Mouse (Mus musculus): ENCODE results near the gene Bptf.
"Not testable (repeated sequence)": the region's sequence is repeated elsewhere in the genome, so short reads cannot be mapped to it uniquely, and the experiment has no call there.

Gene Bptf

GRCm38 (mm10) chr11:107113881-107114557, 17.9 kb downstream of the Bptf start:
- no peak for DNase-seq

- no peak for DNase-seq
Observed at GRCm38 (mm10) chr11:107113112-107113511, 18.8 kb downstream of the Bptf start.

DNA sequence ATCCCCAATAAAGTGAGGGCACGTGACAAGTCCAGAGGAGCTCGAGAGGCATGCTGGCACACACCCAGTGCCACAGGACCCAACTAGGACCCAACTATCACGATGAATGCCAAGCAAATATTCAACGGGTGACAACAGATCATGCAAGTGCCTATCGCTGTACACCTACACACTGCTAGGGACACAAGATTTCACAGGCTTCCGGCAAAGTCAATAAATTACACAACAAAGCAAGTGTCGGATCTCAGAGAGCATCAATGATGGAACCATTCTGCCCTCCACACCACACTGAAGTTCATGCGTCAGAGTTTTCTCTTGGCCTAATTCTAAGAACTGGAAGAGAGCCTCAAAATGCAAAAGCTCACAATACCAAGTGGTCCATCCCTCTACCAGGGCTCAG, 22.3 kb downstream of the Bptf start:
- DNase-seq, result no peak

- DNase-seq, result no peak
Observed at GRCm38 (mm10) chr11:107108892-107109291, 23.0 kb downstream of the Bptf start.

GRCm38 (mm10) chr11:107107725-107108078, 24.2 kb downstream of the Bptf start:
- DNase-seq, result no peak

DNA sequence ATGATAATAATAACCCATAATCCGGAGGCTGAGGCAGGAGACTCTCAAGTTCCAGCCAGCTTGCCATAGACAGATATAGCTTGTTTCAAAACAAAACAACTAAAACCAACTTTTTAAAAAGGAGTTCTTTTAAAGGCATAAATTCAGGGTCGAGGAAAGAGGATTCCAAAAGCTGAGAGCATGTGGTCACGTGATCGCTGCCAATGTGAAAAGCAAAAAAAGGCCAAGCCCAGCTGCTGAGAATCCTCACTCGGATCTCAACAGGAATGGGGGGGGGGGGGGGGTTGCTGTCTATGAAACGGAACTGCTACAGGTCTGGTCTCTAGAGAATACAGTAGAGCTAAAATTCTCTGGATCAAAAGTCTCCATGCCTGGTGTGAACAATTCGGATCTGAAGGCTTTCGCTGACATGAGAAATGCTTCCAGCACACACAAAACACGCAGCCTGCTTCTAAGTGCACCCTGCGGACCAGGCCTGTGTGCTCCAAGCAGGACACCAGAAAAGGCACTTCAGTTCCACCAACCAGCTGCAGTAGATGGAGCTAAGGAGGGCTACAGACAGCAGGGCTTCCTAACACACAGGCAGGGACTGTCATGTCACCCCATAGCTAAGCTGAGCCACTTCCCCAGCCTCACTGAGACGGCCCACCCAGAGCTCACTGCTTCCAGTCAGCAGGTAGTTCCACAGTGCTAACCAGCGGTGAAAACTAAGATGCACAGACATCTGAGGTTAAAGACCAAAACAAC, 24.8 kb downstream of the Bptf start:
- no peak for DNase-seq

DNA sequence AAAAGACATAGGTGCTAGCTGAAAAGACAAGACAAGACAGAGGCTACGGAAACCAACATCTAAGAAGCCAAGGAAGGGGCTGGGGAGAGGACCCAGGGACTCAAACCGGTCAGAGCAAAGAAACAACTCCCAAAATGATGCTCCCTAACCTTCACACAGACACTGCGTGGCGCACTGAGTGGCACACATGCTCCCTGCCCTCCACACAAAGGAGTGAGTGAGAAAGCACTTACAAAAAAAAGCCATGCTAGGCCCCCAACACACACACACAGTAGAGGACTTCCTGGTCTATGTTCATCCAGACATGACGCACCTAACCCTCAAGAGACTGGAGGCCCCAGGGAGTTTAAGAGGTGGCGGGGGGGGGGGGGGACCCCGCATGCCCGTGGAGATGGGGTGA, 25.5 kb downstream of the Bptf start:
- no peak for DNase-seq

GRCm38 (mm10) chr11:107105227-107105626, 26.7 kb downstream of the Bptf start:
- DNase-seq, result peak; percentile 70

GRCm38 (mm10) chr11:107103736-107104135, 28.2 kb downstream of the Bptf start:
- DNase-seq, result no peak

DNA sequence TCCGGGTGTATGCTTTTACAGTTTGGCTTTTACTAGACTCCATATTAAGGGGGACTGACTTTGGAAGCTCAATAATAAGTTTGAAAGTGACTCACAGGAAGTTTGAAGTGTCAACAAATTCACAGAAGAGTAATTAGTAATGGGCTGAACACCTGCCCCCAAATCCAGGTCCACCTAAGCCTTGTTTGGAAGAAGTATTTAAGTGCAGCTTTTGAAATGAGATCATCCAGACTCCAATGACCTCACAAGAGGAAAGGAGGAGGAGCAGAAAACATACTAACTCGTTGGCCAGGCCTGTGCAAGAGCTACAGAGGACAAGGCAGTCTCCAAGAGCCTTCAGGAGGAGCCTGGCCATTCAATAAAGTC, 28.7 kb downstream of the Bptf start:
- DNase-seq, result no peak

DNA sequence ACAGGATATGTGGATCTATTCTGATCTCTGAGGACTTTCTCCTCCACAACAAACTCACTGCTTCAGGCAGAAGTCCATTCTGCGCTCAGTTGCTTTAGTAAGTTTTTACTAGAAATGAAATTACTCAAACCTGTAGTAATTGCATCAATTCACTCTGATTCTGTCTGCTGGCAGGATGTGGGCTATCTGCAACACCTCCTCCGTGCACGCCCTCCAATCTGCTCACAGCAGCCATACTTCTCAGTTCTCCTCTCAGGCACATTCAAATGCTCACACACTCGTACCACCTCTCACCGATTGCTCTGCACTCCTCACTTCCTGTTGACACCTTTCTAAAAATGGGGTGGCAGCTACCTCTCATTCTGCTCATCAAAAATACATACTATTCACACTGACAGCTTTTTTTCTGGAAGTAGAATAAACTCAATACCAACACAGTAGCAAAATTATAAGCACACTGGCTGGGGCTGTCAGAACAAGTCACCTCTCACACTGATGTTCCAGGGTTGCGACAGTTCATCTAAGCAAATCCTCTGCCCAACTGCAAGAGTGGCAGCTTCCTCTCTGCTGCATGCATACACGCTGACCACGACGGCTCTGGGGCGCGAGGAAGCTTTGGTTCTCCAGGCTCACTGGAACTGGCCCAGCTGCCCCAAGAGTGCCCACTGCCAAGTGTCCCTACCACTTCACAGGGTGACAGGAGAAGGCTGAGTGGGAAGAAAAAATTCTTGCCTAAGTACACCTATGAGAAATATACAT, 29.3 kb downstream of the Bptf start:
- no peak for DNase-seq

GRCm38 (mm10) chr11:107096973-107097372, 35.0 kb downstream of the Bptf start:
- no peak for DNase-seq

GRCm38 (mm10) chr11:107093871-107094270, 38.1 kb downstream of the Bptf start:
- DNase-seq, result no peak

DNA sequence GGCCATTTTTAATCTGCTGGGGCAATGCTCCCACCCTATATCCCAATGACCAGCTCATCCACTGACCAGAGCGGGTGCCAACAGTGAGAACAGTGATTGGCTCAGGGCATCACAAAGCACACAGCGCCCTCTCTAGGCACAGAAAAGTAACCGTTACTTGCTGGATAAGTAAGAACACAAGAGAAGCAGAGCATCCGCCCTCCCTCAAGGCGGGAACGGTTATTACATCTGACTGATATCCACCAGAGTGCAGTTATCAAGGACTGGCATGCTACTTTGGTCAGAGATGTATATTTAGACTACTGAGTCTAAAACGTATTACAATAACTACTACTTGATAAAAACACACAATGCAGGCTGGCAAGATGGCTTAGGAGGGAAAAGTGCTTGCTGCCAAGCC, 39.3 kb downstream of the Bptf start:
- no peak for DNase-seq

DNA sequence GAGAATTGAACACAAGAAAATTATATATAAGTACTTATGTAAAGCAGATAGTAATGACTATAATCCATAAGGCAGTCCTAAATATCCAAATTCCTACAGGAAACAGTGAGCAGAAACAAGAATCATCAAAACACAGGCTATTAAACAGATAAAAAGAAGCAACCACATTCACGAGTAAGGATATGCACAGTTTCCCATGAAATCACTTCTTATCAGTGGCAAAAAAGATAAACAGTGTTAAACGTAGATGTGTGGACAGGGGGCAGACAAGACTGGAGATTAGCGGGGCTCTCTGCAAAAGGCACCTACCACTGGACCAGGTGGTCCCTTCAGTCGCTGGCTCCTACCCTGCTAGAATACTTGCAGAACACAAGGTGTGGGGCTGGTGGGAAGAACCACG, 46.1 kb downstream of the Bptf start:
- DNase-seq, result no peak

GRCm38 (mm10) chr11:107083480-107083879, 48.4 kb downstream of the Bptf start:
- DNase-seq, result no peak

DNA sequence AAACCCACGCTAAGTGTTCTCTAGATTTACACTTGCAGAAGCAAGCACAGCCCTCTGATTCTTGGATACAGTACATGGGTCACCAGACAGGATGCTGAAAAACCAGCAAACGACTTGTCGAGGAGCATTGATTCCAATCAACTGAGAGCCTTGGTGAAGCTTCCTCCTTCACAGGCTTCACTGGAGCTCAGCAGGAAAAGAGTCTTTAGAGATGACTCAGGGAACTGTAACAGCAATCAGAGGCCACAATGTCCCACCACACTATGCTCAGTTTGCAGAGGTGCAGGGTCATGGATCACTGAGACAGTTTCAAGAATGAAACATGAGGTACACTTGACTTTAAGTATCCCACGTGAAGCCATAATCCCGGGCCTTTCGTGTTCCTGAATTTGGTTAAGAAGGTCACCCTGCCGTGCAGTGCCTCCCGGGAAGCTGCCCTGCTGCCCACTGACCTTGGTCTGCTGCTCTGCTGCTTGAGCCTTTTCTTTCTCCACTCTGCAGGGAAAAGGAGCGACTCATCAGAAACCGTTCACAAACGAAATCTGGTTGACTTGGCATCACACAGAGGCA, 66.6 kb downstream of the Bptf start:
- DNase-seq, result no peak

GRCm38 (mm10) chr11:107064590-107064989, 67.3 kb downstream of the Bptf start:
- DNase-seq, result no peak

DNA sequence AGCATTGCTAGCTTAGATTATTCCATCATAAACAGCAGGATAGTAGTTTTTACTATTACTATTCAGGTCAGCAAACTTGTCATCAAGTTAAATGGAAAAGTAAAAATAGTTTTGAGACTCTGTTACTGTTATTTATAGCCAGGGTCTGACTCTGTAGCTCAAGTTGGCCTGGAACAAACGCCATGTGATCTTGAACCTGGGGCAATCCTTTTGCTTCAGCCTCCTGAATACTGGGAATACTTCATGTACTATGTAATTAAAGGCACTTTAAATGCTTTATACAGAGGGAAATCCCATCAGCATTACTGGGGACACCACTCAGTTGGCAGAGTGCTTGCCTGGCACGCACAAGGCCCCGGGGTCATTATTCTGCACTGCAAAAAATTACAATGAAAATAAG, 68.9 kb downstream of the Bptf start:
- no peak for DNase-seq

- DNase-seq, result no peak
Observed at GRCm38 (mm10) chr11:107060941-107061340, 71.0 kb downstream of the Bptf start.

- DNase-seq, result not testable (repeated sequence)
Observed at GRCm38 (mm10) chr11:107059634-107060033, 72.3 kb downstream of the Bptf start.

GRCm38 (mm10) chr11:107057391-107057790, 74.5 kb downstream of the Bptf start:
- no peak for DNase-seq

DNA sequence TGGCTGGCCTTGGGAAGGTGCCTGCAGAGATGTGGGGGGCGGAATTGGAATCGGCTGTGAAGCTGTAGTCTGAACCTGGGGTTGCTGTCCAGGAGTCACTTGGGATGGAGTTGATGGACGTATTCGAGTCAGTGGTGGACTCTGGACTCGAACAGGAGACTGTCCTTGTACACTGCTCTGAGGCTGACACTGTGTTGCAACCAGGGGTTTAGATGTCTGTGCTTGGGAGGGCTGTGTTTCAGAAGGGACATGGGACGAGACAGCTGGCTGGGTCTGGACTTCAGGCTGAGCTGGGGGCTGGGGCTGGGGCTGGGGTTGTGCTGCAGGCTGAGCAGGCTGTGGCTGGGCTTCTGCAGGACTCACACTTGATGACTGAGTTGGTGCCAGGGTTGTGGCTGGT, 77.1 kb downstream of the Bptf start:
- no peak for DNase-seq

Data from right cerebral cortex, postnatal 4 days (tissue).